Mouse (Mus musculus): ENCODE data around the gene Ankrd45.

- TF ChIP-seq POLR2A (IDR thresholded peaks at IDR 0.05; ENCODE audit: insufficient read length, low read depth) (peak; percentile 85), MAX (IDR thresholded peaks at IDR 0.05; ENCODE audit: low read depth) (peak; percentile 69), E2F4 (IDR thresholded peaks at IDR 0.05; ENCODE audit: insufficient read depth) (peak; percentile 51), USF1 (IDR thresholded peaks at IDR 0.05; ENCODE audit: low read depth) (peak; percentile 51), MYOG (IDR thresholded peaks at IDR 0.05; ENCODE audit: control insufficient read depth in 1 of 3, insufficient read depth in 1 of 3, insufficient read length in 2 of 3, low read depth in 2 of 3) (peak in 1 of 3 experiments; percentile 27), POLR2AphosphoS2 (IDR thresholded peaks at IDR 0.05; ENCODE audit: insufficient read length, low read depth) (peak; percentile 88), SRF (IDR thresholded peaks at IDR 0.05; ENCODE audit: control insufficient read depth, insufficient read length, low read depth) (peak; percentile 34), REST (IDR thresholded peaks at IDR 0.05; ENCODE audit: insufficient read depth, insufficient read length) (peak; percentile 30), TCF12 (IDR thresholded peaks at IDR 0.05; ENCODE audit: insufficient read depth, poor library complexity, severe bottlenecking) (no peak), CEBPB (IDR thresholded peaks at IDR 0.05; ENCODE audit: insufficient read depth, poor library complexity, severe bottlenecking) (no peak)
Measured at GRCm38 (mm10) chr1:161130726-161131664, 11.5 kb upstream of the Ankrd45 start, which contains the start of gene Klhl20.

Data from myocyte (in vitro differentiated cells).